Mouse (Mus musculus): ENCODE data around the gene Prpf31. TPM values are rescaled to one million over a fixed set of nuclear protein-coding genes. Genes with fewer than 3 reads are reported as not detected.

The Prpf31 gene
- polyA plus RNA-seq, 1 experiment: 79.1 TPM

DNA sequence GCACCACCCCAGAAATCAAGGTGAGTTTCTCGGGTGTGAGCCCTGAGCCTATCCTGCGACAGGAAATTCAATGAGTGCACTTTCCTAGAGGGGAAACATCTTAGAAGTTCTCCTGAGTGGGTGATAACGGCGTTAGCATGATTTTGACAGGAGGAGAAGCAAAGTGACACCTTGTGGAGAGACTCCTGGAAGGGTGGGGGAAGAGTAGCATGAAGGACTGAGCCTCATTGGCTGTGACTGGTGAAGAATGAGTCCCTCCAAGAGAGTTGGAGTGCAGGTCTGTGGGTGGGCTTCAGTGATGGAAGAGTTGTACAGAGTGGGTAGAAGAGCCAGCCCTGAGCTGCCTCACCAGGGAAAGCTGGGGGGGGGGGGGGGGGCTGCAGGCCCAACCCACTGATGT lies 27.2 kb downstream of the Prpf31 start:
- no peak overlapping the region for H3K4me3 ChIP-seq (replicated peaks; ENCODE audit: insufficient read depth, low read depth, low read length)
- 87% methylated on average over 4 of the region's 4 CpGs for WGBS
- H3K4me1 ChIP-seq (ENCODE audit: control insufficient read depth, insufficient read depth, low read length): no peaks in the 10 kb centered on the region
- DNase-seq: no peak
- no peaks in the 10 kb centered on the region for H3K27me3 ChIP-seq (ENCODE audit: control insufficient read depth, insufficient read depth, low read length)
- no peak overlapping the region for H3K27ac ChIP-seq (ENCODE audit: insufficient read depth, low read length)
- TF ChIP-seq CTCF (IDR thresholded peaks at IDR 0.05; ENCODE audit: borderline replicate concordance, insufficient read depth, low read depth, low read length) (no peak), POLR2A (IDR thresholded peaks at IDR 0.05; ENCODE audit: borderline replicate concordance, insufficient read depth, low read length) (no peak)

DNA sequence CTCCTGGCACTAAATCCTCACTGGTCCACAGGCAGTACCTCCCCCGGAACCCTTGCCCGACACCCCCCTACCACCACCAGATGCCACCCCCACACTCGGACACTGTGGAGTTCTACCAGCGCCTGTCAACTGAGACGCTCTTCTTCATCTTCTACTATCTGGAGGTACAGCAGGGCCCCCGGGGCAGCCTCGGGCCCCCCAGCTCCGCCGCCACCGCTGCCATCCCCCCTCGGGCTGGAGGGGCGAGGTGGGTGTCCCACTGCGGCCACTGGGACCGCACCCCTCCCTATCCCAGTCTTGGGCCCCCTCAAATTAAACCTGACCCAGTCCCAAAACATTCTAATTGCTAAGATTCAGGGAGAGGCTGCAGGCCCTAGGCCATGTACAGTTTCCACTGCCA lies 28.8 kb downstream of the Prpf31 start:
- Histone ChIP-seq H3K4me1 (ENCODE audit: control insufficient read depth, insufficient read depth, low read length) (no peaks in the 10 kb centered on the region), H3K4me3 (replicated peaks; ENCODE audit: insufficient read depth, low read depth, low read length) (no peak overlapping the region), H3K27me3 (ENCODE audit: control insufficient read depth, insufficient read depth, low read length) (no peaks in the 10 kb centered on the region), H3K27ac (ENCODE audit: insufficient read depth, low read length) (no peak overlapping the region)
- TF ChIP-seq CTCF (IDR thresholded peaks at IDR 0.05; ENCODE audit: borderline replicate concordance, insufficient read depth, low read depth, low read length) (no peak), POLR2A (IDR thresholded peaks at IDR 0.05; ENCODE audit: borderline replicate concordance, insufficient read depth, low read length) (no peak)
- WGBS: 91% methylated on average over 14 of the region's 14 CpGs
- DNase-seq: no peak

DNA sequence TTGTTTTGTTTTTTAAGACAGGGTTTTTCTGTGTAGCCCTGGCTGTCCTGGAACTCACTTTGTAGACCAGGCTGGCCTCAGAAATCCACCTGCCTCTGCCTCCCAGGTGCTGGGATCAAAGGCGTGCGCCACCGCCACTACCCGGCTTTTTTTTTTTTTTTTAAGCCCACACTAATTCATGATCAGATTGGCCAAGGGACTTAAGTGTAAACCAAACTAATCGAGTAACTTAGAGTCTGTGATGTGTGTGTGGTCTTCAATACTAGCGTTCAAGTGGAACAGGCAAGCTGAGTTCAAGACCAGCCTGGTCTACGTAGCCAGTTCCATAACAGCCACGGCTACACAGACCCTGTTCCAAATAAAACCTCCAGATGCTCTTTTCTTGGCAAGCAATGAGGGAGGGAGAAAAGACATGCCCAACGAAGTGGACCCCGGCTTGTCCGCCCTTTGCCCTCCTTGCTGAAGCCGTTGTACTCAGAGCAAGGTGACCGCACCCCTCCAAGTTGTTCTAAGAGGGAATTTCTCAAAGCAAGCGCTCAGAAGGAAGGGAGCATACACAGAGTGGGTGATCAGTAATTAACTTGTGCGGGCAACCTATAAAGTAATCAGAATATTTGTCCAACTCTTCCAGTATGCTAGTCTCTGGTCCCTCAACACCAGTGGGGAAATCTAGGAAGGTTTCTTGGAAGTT lies 34.9 kb downstream of the Prpf31 start:
- Histone ChIP-seq H3K27ac (ENCODE audit: insufficient read depth, low read length) (no peak overlapping the region), H3K4me1 (ENCODE audit: control insufficient read depth, insufficient read depth, low read length) (no peaks in the 10 kb centered on the region; the same call in 1 of the 2 replicates), H3K27me3 (ENCODE audit: control insufficient read depth, insufficient read depth, low read length) (no peaks in the 10 kb centered on the region), H3K4me3 (replicated peaks; ENCODE audit: insufficient read depth, low read depth, low read length) (peak overlapping the region; percentile 75)
- WGBS: 22% methylated on average over 15 of the region's 15 CpGs
- TF ChIP-seq POLR2A (IDR thresholded peaks at IDR 0.05; ENCODE audit: borderline replicate concordance, insufficient read depth, low read length) (no peak), CTCF (IDR thresholded peaks at IDR 0.05; ENCODE audit: borderline replicate concordance, insufficient read depth, low read depth, low read length) (no peak)
- DNase-seq: no peak

DNA sequence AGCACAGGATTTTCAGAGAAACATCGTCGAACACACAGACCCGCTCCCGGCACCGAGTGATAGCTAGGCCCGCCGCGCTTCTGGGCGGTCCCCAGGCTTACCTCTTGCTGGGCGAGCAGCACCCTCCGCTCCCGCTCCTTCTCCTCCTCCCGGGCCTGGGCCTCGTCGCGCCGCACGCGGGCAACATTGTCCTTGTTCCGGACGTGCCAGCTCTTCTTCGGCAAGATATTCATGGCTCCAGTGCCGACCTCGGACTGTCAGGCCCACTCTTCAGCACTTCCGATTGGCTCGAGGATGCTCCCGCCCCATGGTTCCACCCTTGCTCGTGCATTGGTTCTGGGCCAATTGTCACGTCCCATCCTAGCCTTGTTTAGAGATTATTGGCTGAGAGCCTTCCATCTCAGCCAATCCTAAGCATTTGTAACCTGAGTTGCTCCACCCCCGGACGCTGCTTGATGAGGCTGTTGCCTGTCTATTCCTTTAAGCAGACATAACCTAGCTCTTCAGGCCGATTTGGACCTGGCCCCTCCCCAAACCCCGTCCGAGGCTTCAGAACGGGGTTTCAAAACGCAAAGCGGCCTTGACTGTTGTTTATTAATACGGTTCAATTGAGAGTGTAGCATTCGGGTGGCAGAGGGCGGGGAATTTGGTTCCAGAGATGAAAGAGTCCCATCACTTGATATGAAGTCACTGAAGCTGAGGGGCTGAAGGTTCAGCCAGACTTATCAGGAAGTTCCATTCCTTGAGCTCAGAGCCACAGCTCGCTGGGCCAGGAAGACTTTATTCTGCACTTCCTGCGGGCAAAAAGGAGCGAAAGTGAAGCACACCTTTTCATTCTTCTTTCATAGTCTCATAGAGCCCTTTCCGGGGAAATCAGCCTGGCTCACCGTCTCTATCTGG lies 35.7 kb downstream of the Prpf31 start, which contains the start of gene Leng1:
Leng1 (minus strand) TSS at position 626 of the 900 bp plus-strand sequence.
- Histone ChIP-seq H3K27ac (ENCODE audit: insufficient read depth, low read length) (peak within 1 kb of the TSS; percentile 51), H3K27me3 (ENCODE audit: control insufficient read depth, insufficient read depth, low read length) (no peaks in the 10 kb centered on the region), H3K4me1 (ENCODE audit: control insufficient read depth, insufficient read depth, low read length) (no peaks in the 10 kb centered on the region; the same call in 1 of the 2 replicates), H3K4me3 (replicated peaks; ENCODE audit: insufficient read depth, low read depth, low read length) (peak within 1 kb of the TSS; percentile 75)
- TF ChIP-seq POLR2A (IDR thresholded peaks at IDR 0.05; ENCODE audit: borderline replicate concordance, insufficient read depth, low read length) (peak; percentile 88; the same call in 1 of the 2 replicates), CTCF (IDR thresholded peaks at IDR 0.05; ENCODE audit: borderline replicate concordance, insufficient read depth, low read depth, low read length) (no peak)
- 2% methylated on average over 45 of the region's 45 CpGs for WGBS
- DNase-seq: peak; percentile 96 to 99

DNA sequence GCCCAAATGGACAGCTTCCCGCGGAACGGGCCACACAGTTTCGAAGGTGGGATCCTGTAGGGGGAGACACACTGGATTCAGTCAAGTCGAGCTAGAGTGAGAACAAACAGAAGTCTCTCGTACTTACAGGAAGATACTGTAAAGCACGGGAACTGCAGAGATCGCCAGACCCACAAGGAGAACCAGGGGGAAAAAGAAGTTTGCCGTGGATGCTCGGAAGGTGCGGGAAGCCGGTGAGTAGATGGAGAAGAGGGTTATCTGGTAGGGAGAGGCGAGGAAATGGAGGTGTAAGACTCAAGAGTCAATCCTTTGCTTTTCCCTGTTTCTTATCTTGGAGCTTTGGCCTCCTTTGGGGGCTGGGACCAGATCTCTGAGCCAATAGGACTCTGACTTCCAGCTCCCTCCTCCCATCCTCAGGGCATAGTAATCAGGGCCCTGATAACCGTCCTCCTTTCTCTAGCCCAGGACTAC lies 37.2 kb downstream of the Prpf31 start:
- WGBS: 27% methylated on average over 14 of the region's 14 CpGs
- DNase-seq: no peak
- TF ChIP-seq CTCF (IDR thresholded peaks at IDR 0.05; ENCODE audit: borderline replicate concordance, insufficient read depth, low read depth, low read length) (no peak), POLR2A (IDR thresholded peaks at IDR 0.05; ENCODE audit: borderline replicate concordance, insufficient read depth, low read length) (no peak)
- H3K27ac ChIP-seq (ENCODE audit: insufficient read depth, low read length): no peak overlapping the region
- H3K4me1 ChIP-seq (ENCODE audit: control insufficient read depth, insufficient read depth, low read length): no peaks in the 10 kb centered on the region; the same call in 1 of the 2 replicates
- no peak overlapping the region for H3K4me3 ChIP-seq (replicated peaks; ENCODE audit: insufficient read depth, low read depth, low read length)
- no peaks in the 10 kb centered on the region for H3K27me3 ChIP-seq (ENCODE audit: control insufficient read depth, insufficient read depth, low read length)

DNA sequence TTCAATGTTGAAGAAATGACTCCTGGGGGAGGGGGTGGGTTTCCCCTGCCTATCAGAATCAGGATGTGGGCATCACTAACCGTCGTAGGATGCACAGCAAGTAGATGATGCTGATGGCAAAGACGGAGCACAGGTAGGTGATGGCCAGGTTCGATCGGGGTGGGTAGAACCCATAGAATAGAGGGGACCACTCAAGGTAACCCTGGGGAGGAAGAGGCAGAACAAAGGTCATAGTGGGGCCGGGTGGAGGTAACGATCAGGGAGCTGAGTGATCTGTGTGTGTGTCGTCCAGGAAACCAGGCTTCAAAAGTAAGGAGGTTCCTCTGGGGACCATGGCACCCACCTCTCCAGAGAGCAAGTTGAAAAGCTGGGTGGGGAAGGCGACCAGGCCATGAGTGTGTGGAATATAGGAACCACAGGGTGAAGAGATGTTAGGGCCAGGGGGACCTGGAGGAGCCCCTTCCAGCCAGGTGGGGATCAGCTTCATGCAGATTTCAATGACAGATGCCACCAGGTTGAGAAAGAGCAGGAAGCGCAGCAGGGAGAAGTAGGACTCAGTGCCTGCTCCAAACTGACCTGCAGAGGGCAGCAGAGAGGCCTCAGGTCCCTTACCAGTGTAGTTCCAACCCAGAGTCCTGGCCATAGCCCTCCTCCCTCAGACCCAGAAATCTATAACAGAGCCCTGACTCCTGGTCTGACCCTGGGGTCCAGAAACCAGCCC lies 44.9 kb downstream of the Prpf31 start:
- TF ChIP-seq POLR2A (IDR thresholded peaks at IDR 0.05; ENCODE audit: borderline replicate concordance, insufficient read depth, low read length) (no peak), CTCF (IDR thresholded peaks at IDR 0.05; ENCODE audit: borderline replicate concordance, insufficient read depth, low read depth, low read length) (peak; percentile 90)
- Histone ChIP-seq H3K27ac (ENCODE audit: insufficient read depth, low read length) (no peak overlapping the region), H3K4me3 (replicated peaks; ENCODE audit: insufficient read depth, low read depth, low read length) (no peak overlapping the region), H3K27me3 (ENCODE audit: control insufficient read depth, insufficient read depth, low read length) (no peaks in the 10 kb centered on the region), H3K4me1 (ENCODE audit: control insufficient read depth, insufficient read depth, low read length) (no peaks in the 10 kb centered on the region)
- 63% methylated on average over 10 of the region's 10 CpGs for WGBS
- DNase-seq: peak; percentile 77 to 86

DNA sequence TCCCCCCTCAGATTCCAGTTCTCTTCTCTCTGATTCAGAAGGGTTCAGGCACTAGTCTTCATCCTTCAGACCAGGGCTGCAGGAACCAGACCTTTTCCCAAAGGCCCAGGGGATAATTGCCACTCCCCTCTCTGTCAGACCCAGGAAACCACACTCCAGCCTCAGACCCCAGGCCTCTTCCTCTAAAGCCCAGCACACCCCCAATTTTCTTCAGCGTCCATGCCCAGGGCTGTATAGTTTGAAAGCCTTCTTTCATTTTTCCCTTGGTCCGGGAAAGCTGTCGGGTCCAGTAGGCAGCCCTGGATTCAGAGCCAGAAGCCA lies 45.4 kb downstream of the Prpf31 start:
- DNase-seq: no peak
- TF ChIP-seq CTCF (IDR thresholded peaks at IDR 0.05; ENCODE audit: borderline replicate concordance, insufficient read depth, low read depth, low read length): no peak
- TF ChIP-seq POLR2A (IDR thresholded peaks at IDR 0.05; ENCODE audit: borderline replicate concordance, insufficient read depth, low read length): no peak
- 79% methylated on average over 3 of the region's 3 CpGs for WGBS
- Histone ChIP-seq H3K4me3 (replicated peaks; ENCODE audit: insufficient read depth, low read depth, low read length) (no peak overlapping the region), H3K27ac (ENCODE audit: insufficient read depth, low read length) (no peak overlapping the region), H3K27me3 (ENCODE audit: control insufficient read depth, insufficient read depth, low read length) (no peaks in the 10 kb centered on the region), H3K4me1 (ENCODE audit: control insufficient read depth, insufficient read depth, low read length) (no peaks in the 10 kb centered on the region)

Data from cerebellum, adult 2 months (tissue).